Comparison of ENCODE assay signal across 8 mouse cellular contexts in the genomic region with DNA sequence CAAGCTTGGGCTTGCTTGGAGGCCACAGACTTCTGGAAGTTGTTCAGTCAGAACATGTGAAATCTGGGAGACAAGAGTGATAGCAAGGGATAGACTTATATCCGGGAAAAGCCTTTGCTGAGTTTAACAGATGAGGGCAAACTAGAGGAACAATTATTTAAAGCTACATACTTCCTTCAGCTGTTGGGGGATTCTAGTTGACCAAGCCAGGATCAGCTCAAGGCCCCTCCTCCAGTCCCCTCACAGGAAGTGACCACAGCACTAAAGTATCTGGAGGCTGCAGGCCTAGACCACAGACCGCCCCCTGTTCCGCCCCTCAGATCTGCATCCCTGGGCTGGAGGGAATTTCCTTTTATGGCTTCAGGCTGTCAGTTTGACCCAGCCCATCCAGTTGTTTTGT. TPM values are rescaled to one million over a fixed set of nuclear protein-coding genes. Genes with fewer than 3 reads are reported as not detected.
A peak's percentile ranks its signal among the peaks of the same experiment; 100 is the strongest.
DNase-seq lines count a peak whose midpoint lies in the region; ATAC-seq and TF ChIP-seq lines count a peak whose summit lies in the region.

No protein-coding gene starts in this region.

- H3K4me3 ChIP-seq in intestine, postnatal 0 days (ENCODE audit: low read depth, low read length): peak overlapping the region; percentile 93

- H3K27ac ChIP-seq in intestine, postnatal 0 days (ENCODE audit: low read depth, low read length): peak overlapping the region; percentile 78

- no peaks in the 10 kb centered on the region for H3K4me1 ChIP-seq in intestine, postnatal 0 days (replicated peaks; ENCODE audit: control insufficient read depth, insufficient read depth, low read length)

- WGBS in intestine, postnatal 0 days: 32% methylated on average over 3 of the region's 3 CpGs

- H3K9me3 ChIP-seq in intestine, postnatal 0 days (ENCODE audit: control insufficient read depth): no peaks in the 10 kb centered on the region

- peaks cover 35% of the 10 kb centered on the region for H3K36me3 ChIP-seq in intestine, postnatal 0 days (ENCODE audit: control insufficient read depth, insufficient read depth)

- H3K9ac ChIP-seq in intestine, postnatal 0 days (ENCODE audit: low read depth, low read length): peak overlapping the region; percentile 43; the same call in 1 of the 2 replicates

- no peaks in the 10 kb centered on the region for H3K27me3 ChIP-seq in intestine, postnatal 0 days (replicated peaks; ENCODE audit: control insufficient read depth, insufficient read depth, low read length)

- no peak; the same call in 1 of the 2 replicates for TF ChIP-seq CTCF in intestine, postnatal 0 days (IDR thresholded peaks at IDR 0.05; ENCODE audit: low read depth)

- ATAC-seq in granulocyte monocyte progenitor cell, adult 5-6 weeks (replicated peaks; ENCODE audit: poor library complexity, severe bottlenecking): peak; percentile 73
- ATAC-seq in intestine, postnatal 0 days: no peak
- no peak for ATAC-seq in megakaryocyte-erythroid progenitor cell, adult 5-6 weeks (replicated peaks; ENCODE audit: low FRiP score, low TSS enrichment, poor library complexity, severe bottlenecking)

- DNase-seq in 416B (ENCODE audit: low read depth): peak; percentile 91
- DNase-seq in adipocyte (ENCODE audit: low spot score): peak; percentile 31
- DNase-seq in lung, adult 18-20 months: peak; percentile 78 to 85
- peak; percentile 59 for DNase-seq in retina, postnatal 1 day
- no peak for DNase-seq in cerebellum, adult 11 months

- H3K4me2 ChIP-seq in intestine, postnatal 0 days (replicated peaks; ENCODE audit: low read depth): peak overlapping the region; percentile 92

RNA-seq across cellular contexts. Expression of gene Rrp8, which starts 1.8 kb away (rescaled TPM):
- total RNA-seq in granulocyte monocyte progenitor cell, adult 5-6 weeks (2014; fragmentation: Nextera tagmentation): 35.7 and 68.6 TPM in 2 replicates
- total RNA-seq in granulocyte monocyte progenitor cell, adult 5-6 weeks (2017): 35.7 and 40.9 TPM in 2 replicates
- 12.7 and 15.0 TPM in 2 replicates for polyA plus RNA-seq in intestine, postnatal 0 days (2015; fragmentation: Nextera tagmentation; extraction: Ambion mirVana)
- total RNA-seq in megakaryocyte-erythroid progenitor cell, adult 5-6 weeks (2014; fragmentation: Nextera tagmentation): 46.4 and 52.3 TPM in 2 replicates
- 42.7 and 85.2 TPM in 2 replicates for total RNA-seq in megakaryocyte-erythroid progenitor cell, adult 5-6 weeks (2017)

RNA-seq across cellular contexts. Expression of gene Ilk, which starts 2.6 kb away (rescaled TPM):
- 167 and 168 TPM in 2 replicates for total RNA-seq in granulocyte monocyte progenitor cell, adult 5-6 weeks (2014; fragmentation: Nextera tagmentation)
- total RNA-seq in granulocyte monocyte progenitor cell, adult 5-6 weeks (2017): 81.6 and 87.8 TPM in 2 replicates
- 173 and 178 TPM in 2 replicates for polyA plus RNA-seq in intestine, postnatal 0 days (2015; fragmentation: Nextera tagmentation; extraction: Ambion mirVana)
- 134 and 140 TPM in 2 replicates for total RNA-seq in megakaryocyte-erythroid progenitor cell, adult 5-6 weeks (2014; fragmentation: Nextera tagmentation)
- 117 and 130 TPM in 2 replicates for total RNA-seq in megakaryocyte-erythroid progenitor cell, adult 5-6 weeks (2017)

RNA-seq across cellular contexts. Expression of gene Taf10, which starts 5.2 kb away (rescaled TPM):
- 221 and 237 TPM in 2 replicates for total RNA-seq in granulocyte monocyte progenitor cell, adult 5-6 weeks (2014; fragmentation: Nextera tagmentation)
- 207 and 251 TPM in 2 replicates for total RNA-seq in granulocyte monocyte progenitor cell, adult 5-6 weeks (2017)
- polyA plus RNA-seq in intestine, postnatal 0 days (2015; fragmentation: Nextera tagmentation; extraction: Ambion mirVana): 164 and 168 TPM in 2 replicates
- 333 and 378 TPM in 2 replicates for total RNA-seq in megakaryocyte-erythroid progenitor cell, adult 5-6 weeks (2014; fragmentation: Nextera tagmentation)
- 181 and 219 TPM in 2 replicates for total RNA-seq in megakaryocyte-erythroid progenitor cell, adult 5-6 weeks (2017)

RNA-seq across cellular contexts. Expression of gene Tpp1, which starts 13.1 kb away (rescaled TPM):
- 46.8 and 52.4 TPM in 2 replicates for total RNA-seq in granulocyte monocyte progenitor cell, adult 5-6 weeks (2014; fragmentation: Nextera tagmentation)
- total RNA-seq in granulocyte monocyte progenitor cell, adult 5-6 weeks (2017): 18.5 and 26.1 TPM in 2 replicates
- 176 and 184 TPM in 2 replicates for polyA plus RNA-seq in intestine, postnatal 0 days (2015; fragmentation: Nextera tagmentation; extraction: Ambion mirVana)
- total RNA-seq in megakaryocyte-erythroid progenitor cell, adult 5-6 weeks (2014; fragmentation: Nextera tagmentation): 80.7 and 98.6 TPM in 2 replicates
- 26.8 and 37.9 TPM in 2 replicates for total RNA-seq in megakaryocyte-erythroid progenitor cell, adult 5-6 weeks (2017)

RNA-seq across cellular contexts. Expression of gene Dchs1, which starts 48.5 kb away (rescaled TPM):
- total RNA-seq in granulocyte monocyte progenitor cell, adult 5-6 weeks (2014; fragmentation: Nextera tagmentation): not detected in 2 replicates
- not detected in 2 replicates for total RNA-seq in granulocyte monocyte progenitor cell, adult 5-6 weeks (2017)
- polyA plus RNA-seq in intestine, postnatal 0 days (2015; fragmentation: Nextera tagmentation; extraction: Ambion mirVana): 2.2 and 2.4 TPM in 2 replicates
- not detected in 2 replicates for total RNA-seq in megakaryocyte-erythroid progenitor cell, adult 5-6 weeks (2014; fragmentation: Nextera tagmentation)
- not detected in 2 replicates for total RNA-seq in megakaryocyte-erythroid progenitor cell, adult 5-6 weeks (2017)
